Mouse (Mus musculus): ENCODE data around the gene Nmnat3.

GRCm38 (mm10) chr9:98397211-98397610 is 110.0 kb downstream of the Nmnat3 start:
- TF ChIP-seq CTCF (conservative IDR thresholded peaks at IDR 0.05; ENCODE audit: low read length) (no peak), NANOG (IDR thresholded peaks at IDR 0.05; ENCODE audit: borderline replicate concordance, low read length) (no peak)

All from E14TG2a.4 (cell line).